Mouse (Mus musculus) induced T-regulatory cell, adult 2 months (primary cell): ENCODE results near the gene Lmo2.
"Not testable (repeated sequence)": the region's sequence is repeated elsewhere in the genome, so short reads cannot be mapped to it uniquely, and the experiment has no call there.

Source experiments
- DNase-seq: peaks from one replicate; pipeline ENCODE4 v3.0.0-alpha.2; 2012; ENCODE audit warnings: low read depth

The Lmo2 gene

GRCm38 (mm10) chr2:103977716-103978115, 19.9 kb downstream of the Lmo2 start:
- no peak for DNase-seq

- DNase-seq, result peak; percentile 70
Observed at GRCm38 (mm10) chr2:103982250-103982649, 24.5 kb downstream of the Lmo2 start.

- DNase-seq, result no peak
Observed at GRCm38 (mm10) chr2:103983146-103983545, 25.4 kb downstream of the Lmo2 start.

GRCm38 (mm10) chr2:103987595-103987994, 29.8 kb downstream of the Lmo2 start:
- not testable (repeated sequence) for DNase-seq

GRCm38 (mm10) chr2:103989724-103990123, 31.9 kb downstream of the Lmo2 start:
- DNase-seq, result no peak

GRCm38 (mm10) chr2:103991303-103991702, 33.5 kb downstream of the Lmo2 start:
- DNase-seq, result no peak

GRCm38 (mm10) chr2:103992162-103992561, 34.4 kb downstream of the Lmo2 start:
- DNase-seq, result no peak

- no peak for DNase-seq
Observed at GRCm38 (mm10) chr2:103992618-103993332, 35.0 kb downstream of the Lmo2 start.

- DNase-seq, result peak; percentile 44
Observed at GRCm38 (mm10) chr2:104001076-104001475, 43.3 kb downstream of the Lmo2 start.

GRCm38 (mm10) chr2:104001861-104002260, 44.1 kb downstream of the Lmo2 start:
- DNase-seq, result no peak

- peak; percentile 39 for DNase-seq
Observed at GRCm38 (mm10) chr2:104002711-104003413, 45.1 kb downstream of the Lmo2 start.

GRCm38 (mm10) chr2:104007793-104008519, 50.2 kb downstream of the Lmo2 start:
- no peak for DNase-seq

- DNase-seq, result not testable (repeated sequence)
Observed at GRCm38 (mm10) chr2:104008853-104009252, 51.1 kb downstream of the Lmo2 start.

- no peak for DNase-seq
Observed at GRCm38 (mm10) chr2:104023096-104023495, 65.3 kb downstream of the Lmo2 start.

- DNase-seq, result no peak
Observed at GRCm38 (mm10) chr2:104024656-104025055, 66.9 kb downstream of the Lmo2 start.

- DNase-seq, result peak; percentile 86
Observed at GRCm38 (mm10) chr2:104027458-104028138, 69.8 kb downstream of the Lmo2 start, which contains the start of gene Fbxo3. Gene Fbxo3 (plus strand): TSS chr2:104027721.

- DNase-seq, result peak; percentile 61
Observed at GRCm38 (mm10) chr2:104028139-104028723, 70.4 kb downstream of the Lmo2 start, which contains the start of gene 4931422A03Rik. Gene 4931422A03Rik (minus strand): TSS chr2:104028361.

GRCm38 (mm10) chr2:104029074-104029473, 71.3 kb downstream of the Lmo2 start:
- no peak for DNase-seq

- no peak for DNase-seq
Observed at GRCm38 (mm10) chr2:104030381-104030780, 72.6 kb downstream of the Lmo2 start.
